Mouse (Mus musculus) kidney, adult 2 months (tissue): ENCODE measurements around the gene Elovl6. TPM values are rescaled to one million over a fixed set of nuclear protein-coding genes. Genes with fewer than 3 reads are reported as not detected.

Experiments
- DNase-seq: peaks from one replicate; pipeline ENCODE4 v3.0.0; 2021
- H3K27ac ChIP-seq: fragments of 200-500 bp; 2 replicates; pipeline ENCODE4 v1.5.1; 2012; ENCODE audit warnings: low read depth, low read length, control low read depth, inconsistent platforms; ENCODE audit not compliant: insufficient read depth
- H3K27me3 ChIP-seq: fragments of 200-500 bp; replicated peaks from 2 replicates; pipeline ENCODE4 v1.6.1; 2012; ENCODE audit warnings: mild to moderate bottlenecking, moderate library complexity, low read length, inconsistent platforms; ENCODE audit not compliant: control insufficient read depth, insufficient read depth
- H3K36me3 ChIP-seq: fragments of 200-500 bp; 2 replicates; pipeline ENCODE4 v1.6.1; 2012; ENCODE audit warnings: mild to moderate bottlenecking, moderate library complexity, low read length, inconsistent platforms; ENCODE audit not compliant: control insufficient read depth, insufficient read depth
- H3K4me1 ChIP-seq: fragments of 200-500 bp; 2 replicates; pipeline ENCODE4 v1.6.1; 2011; ENCODE audit warnings: low read length; ENCODE audit not compliant: control insufficient read depth, insufficient read depth
- H3K4me3 ChIP-seq: fragments of 200-500 bp; 2 replicates; pipeline ENCODE4 v1.5.1; 2011; ENCODE audit warnings: mild to moderate bottlenecking, low read depth, low read length, control low read depth; ENCODE audit not compliant: insufficient read depth
- CTCF ChIP-seq: fragments of 200-500 bp; conservative IDR thresholded peaks from 2 replicates; pipeline ENCODE4 v1.5.1; 2011; ENCODE audit warnings: low read depth, mild to moderate bottlenecking, control low read depth, low read length, moderate library complexity, mixed read lengths; ENCODE audit not compliant: insufficient read depth, insufficient read length
- POLR2A ChIP-seq: fragments of 200-500 bp; IDR thresholded peaks from one replicate; pipeline ENCODE4 v1.6.1; 2011; ENCODE audit warnings: low read depth, low read length, control low read depth
- WGBS: fragments of 180-500 bp; shearing (Covaris S2); methylation state at CpG from one replicate; pipeline ENCODE4 v1.1.7; 2018; 5-methylcytosine and 5-hydroxymethylcytosine counted together
- polyA plus RNA-seq: library from polyadenylated mRNA; depleted of rRNA; stranded (reverse); fragments of >200 nt; gene quantifications from 2 replicates; pipeline ENCODE4 v1.2.3, GENCODE M21; 2012

Gene Elovl6
- polyA plus RNA-seq, 1 experiment, result 73.0 TPM

DNA sequence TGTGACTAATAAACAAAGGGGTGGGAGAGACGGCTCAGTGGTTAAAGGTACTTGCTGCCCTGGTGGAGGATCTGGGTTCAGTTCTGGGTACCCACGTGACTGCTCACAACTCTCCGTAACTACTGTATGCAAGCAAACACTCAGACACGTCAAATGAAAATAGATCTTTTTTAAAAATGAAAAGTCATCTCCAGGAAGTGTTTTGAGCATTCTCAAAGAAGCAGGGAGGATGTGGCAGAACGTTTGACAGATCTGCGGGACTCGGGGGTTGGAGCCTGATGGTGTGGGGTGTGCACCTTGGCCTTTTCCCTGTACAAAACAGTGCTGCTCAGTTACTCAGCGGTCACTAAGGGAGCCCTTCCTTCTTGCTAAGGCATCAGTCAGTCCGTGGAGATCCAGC is 70.1 kb downstream of the Elovl6 start:
- WGBS, result 74% methylated on average over 9 of the region's 9 CpGs
- no peak overlapping the region for H3K27ac ChIP-seq
- H3K4me1 ChIP-seq, result no peaks in the 10 kb centered on the region
- H3K4me3 ChIP-seq, result no peak overlapping the region
- H3K36me3 ChIP-seq, result no peaks in the 10 kb centered on the region
- no peak for DNase-seq
- TF ChIP-seq POLR2A, result no peak
- no peak for TF ChIP-seq CTCF
- no peaks in the 10 kb centered on the region for H3K27me3 ChIP-seq

DNA sequence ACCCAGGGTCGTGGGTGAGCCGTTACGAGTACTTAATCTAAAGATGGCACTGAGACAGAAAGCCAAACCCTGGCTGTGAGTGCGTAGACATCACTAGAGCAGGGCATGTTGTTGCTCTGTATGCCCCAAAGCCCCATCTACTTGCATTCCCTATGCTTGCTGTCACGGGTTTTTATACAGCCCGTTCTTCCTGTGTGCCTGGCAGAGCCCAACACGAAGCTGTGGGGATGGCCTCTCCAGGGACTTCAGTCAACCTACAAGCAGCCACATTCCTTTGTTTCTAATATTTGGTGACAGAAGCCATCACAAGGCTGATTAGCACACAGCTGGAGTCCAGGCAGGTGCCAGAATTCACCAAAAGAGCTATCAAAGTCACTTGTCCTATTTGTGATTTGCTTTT is 73.3 kb downstream of the Elovl6 start:
- no peaks in the 10 kb centered on the region for H3K36me3 ChIP-seq
- DNase-seq, result no peak
- WGBS, result 88% methylated on average over 7 of the region's 7 CpGs
- no peaks in the 10 kb centered on the region for H3K27me3 ChIP-seq
- H3K4me1 ChIP-seq, result no peaks in the 10 kb centered on the region
- TF ChIP-seq CTCF (no peak), POLR2A (no peak)
- no peak overlapping the region for H3K4me3 ChIP-seq
- no peak overlapping the region for H3K27ac ChIP-seq

DNA sequence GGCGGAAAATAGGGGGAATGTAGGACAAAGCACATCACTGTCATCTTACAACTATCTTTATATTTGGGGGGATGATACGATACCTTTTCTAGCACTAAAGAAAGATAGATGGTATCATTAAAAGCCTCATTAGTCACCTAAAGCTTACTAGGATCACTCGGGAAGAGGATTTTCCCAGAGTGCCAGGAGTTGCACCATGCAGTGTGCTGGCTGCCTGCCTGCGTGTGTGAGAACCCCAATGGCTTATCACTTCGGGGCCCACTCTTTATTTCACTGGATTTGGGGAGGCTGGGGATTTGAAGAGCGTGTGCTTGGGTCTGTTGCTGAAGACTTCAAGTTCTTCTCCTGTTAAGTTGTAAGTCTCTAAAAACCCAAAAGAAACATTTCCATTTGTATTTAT is 73.8 kb downstream of the Elovl6 start:
- Histone ChIP-seq H3K36me3 (no peaks in the 10 kb centered on the region), H3K27me3 (no peaks in the 10 kb centered on the region), H3K27ac (no peak overlapping the region), H3K4me3 (no peak overlapping the region), H3K4me1 (no peaks in the 10 kb centered on the region)
- no peak for TF ChIP-seq CTCF
- no peak for TF ChIP-seq POLR2A
- no peak for DNase-seq
- WGBS, result 76% methylated on average over 6 of the region's 6 CpGs

DNA sequence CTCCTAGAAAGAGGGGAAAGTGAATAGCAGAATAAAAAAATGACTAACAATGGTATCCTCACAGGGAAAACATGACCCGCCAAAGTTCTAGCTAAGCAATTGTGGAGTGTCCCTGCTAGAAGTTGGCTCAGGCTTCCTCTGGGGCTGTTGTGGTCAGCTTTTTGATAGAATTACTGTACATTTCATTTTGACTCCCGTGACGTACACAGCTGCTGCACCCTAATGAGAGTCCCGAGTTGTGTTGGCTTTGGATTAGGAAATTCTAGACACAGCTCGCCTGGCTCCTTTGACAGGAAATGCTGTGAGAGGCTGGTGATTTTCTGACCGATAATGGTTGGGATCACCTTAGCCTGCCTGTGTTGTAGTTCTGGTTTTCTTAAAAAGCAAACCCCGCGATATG is 79.5 kb downstream of the Elovl6 start:
- H3K27me3 ChIP-seq, result no peaks in the 10 kb centered on the region
- WGBS, result 66% methylated on average over 8 of the region's 8 CpGs
- no peak for DNase-seq
- no peaks in the 10 kb centered on the region for H3K4me1 ChIP-seq
- no peak for TF ChIP-seq CTCF
- H3K27ac ChIP-seq, result no peak overlapping the region
- H3K36me3 ChIP-seq, result no peaks in the 10 kb centered on the region
- no peak overlapping the region for H3K4me3 ChIP-seq

DNA sequence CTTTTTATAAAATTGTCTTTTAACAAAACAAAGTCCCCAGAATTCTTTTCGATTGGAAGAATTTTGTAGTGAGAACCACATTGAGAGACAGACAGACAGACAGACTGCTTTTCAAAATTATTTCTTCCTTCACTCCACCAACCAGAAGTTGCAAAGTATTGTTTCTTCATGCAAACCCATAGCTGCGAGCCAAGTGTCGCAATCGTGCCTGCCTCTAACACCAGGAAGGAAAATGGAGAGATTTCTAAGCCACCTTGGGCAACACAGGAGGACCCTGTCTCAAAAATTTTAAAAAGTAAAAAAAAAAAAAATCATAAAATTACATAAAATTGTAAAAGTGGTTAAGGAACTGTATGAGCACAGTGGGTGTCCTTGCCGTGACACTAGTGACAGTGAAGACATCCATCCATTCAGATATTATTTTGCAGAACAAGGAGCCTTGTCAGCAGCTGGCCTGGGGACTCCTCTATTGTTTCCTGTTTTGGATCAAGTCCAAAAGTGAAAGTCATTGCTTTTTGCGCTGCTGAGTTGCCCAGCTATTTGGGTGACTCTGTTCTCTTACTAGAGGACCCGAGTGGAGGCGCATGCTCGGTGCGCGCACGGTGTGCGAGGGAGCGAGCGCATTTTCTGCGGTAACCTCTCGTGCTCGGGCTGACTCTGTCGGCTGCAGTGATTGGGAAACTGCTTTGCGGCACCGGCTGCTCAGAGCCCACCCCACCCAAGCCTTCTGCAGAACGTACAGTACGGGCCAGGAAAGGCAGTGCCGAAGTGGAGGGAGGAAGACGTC is 80.3 kb downstream of the Elovl6 start:
- Histone ChIP-seq H3K4me3 (no peak overlapping the region), H3K4me1 (no peaks in the 10 kb centered on the region), H3K27ac (no peak overlapping the region), H3K27me3 (no peaks in the 10 kb centered on the region), H3K36me3 (no peaks in the 10 kb centered on the region)
- no peak for DNase-seq
- TF ChIP-seq POLR2A (no peak), CTCF (no peak)
- 81% methylated on average over 25 of the region's 25 CpGs for WGBS

DNA sequence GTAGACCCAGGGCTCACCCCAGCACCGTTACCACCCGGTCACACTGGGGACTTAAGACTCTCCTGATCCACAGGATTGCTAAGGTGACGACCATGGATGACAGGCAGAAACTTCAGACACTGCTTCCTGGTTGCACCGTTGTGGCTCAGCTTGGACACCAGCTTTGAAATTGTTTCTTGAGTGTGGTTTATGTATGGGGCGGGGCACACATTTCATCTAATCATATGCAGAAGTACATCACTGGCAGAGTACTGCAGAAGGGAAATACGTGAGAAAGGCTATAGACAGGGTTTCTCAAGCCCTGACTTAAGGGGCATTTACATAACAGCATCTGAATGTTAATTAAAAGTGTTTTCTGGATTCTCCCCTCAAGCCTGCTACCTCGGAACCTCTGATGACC is 81.6 kb downstream of the Elovl6 start:
- Histone ChIP-seq H3K4me1 (no peaks in the 10 kb centered on the region), H3K27ac (no peak overlapping the region), H3K4me3 (no peak overlapping the region), H3K36me3 (no peaks in the 10 kb centered on the region), H3K27me3 (no peaks in the 10 kb centered on the region)
- no peak for DNase-seq
- WGBS, result 79% methylated on average over 7 of the region's 7 CpGs
- TF ChIP-seq POLR2A (no peak), CTCF (no peak)

- H3K4me1 ChIP-seq, result no peaks in the 10 kb centered on the region
- no peaks in the 10 kb centered on the region for H3K36me3 ChIP-seq
- peak; percentile 47 for DNase-seq
- H3K4me3 ChIP-seq, result no peak overlapping the region
- no peak overlapping the region for H3K27ac ChIP-seq
- TF ChIP-seq CTCF, result no peak
- TF ChIP-seq POLR2A, result no peak
- no peaks in the 10 kb centered on the region for H3K27me3 ChIP-seq
- WGBS, result 35% methylated on average over 2 of the region's 2 CpGs
These were observed 82.1 kb downstream of the Elovl6 start for GRCm38 (mm10) chr3:129614216-129614615.

- no peak overlapping the region for H3K4me3 ChIP-seq
- WGBS, result 86% methylated on average over 11 of the region's 11 CpGs
- no peaks in the 10 kb centered on the region for H3K4me1 ChIP-seq
- no peak overlapping the region for H3K27ac ChIP-seq
- TF ChIP-seq POLR2A (no peak), CTCF (no peak)
- no peaks in the 10 kb centered on the region for H3K27me3 ChIP-seq
- no peaks in the 10 kb centered on the region for H3K36me3 ChIP-seq
- DNase-seq, result no peak
These were observed 85.3 kb downstream of the Elovl6 start for GRCm38 (mm10) chr3:129617450-129617849.
